Mouse (Mus musculus): ENCODE data around the gene Palm2. TPM values are rescaled to one million over a fixed set of nuclear protein-coding genes. Genes with fewer than 3 reads are reported as not detected.

Palm2 gene
- polyA plus RNA-seq, 1 experiment from 2014 or later, result 29.0 TPM

- no peak for ATAC-seq (replicated peaks; ENCODE audit: insufficient number of reproducible peaks, low FRiP score, low TSS enrichment)
- H3K4me3 ChIP-seq (ENCODE audit: low read depth, low read length), result no peak overlapping the region
Measured at GRCm38 (mm10) chr4:57678991-57679457, 245.0 kb downstream of the Palm2 start.

GRCm38 (mm10) chr4:57680186-57680585 is 246.1 kb downstream of the Palm2 start:
- H3K4me2 ChIP-seq, result no peak overlapping the region

More at GRCm38 (mm10) chr4:57678991-57679457, 245.0 kb downstream of the Palm2 start:
- no peak overlapping the region for H3K27ac ChIP-seq (ENCODE audit: low read depth, low read length)
- no peaks in the 10 kb centered on the region for H3K9me3 ChIP-seq (replicated peaks; ENCODE audit: control insufficient read depth, low read length)
- no peaks in the 10 kb centered on the region for H3K36me3 ChIP-seq (ENCODE audit: control insufficient read depth, insufficient read depth, low read length)
- 69% methylated on average over 9 of the region's 9 CpGs for WGBS (ENCODE audit: insufficient replicate concordance)
- no peaks in the 10 kb centered on the region for H3K27me3 ChIP-seq (ENCODE audit: control insufficient read depth, insufficient read depth, low read length)
- H3K4me1 ChIP-seq (ENCODE audit: control insufficient read depth, insufficient read depth, low read length), result peaks cover 46% of the 10 kb centered on the region
- no peak overlapping the region for H3K4me2 ChIP-seq
- no peak overlapping the region for H3K9ac ChIP-seq (ENCODE audit: low read depth, low read length)

GRCm38 (mm10) chr4:57681511-57681910 is 247.5 kb downstream of the Palm2 start:
- Histone ChIP-seq H3K4me2 (no peak overlapping the region), H3K9ac (ENCODE audit: low read depth, low read length) (no peak overlapping the region), H3K27ac (ENCODE audit: low read depth, low read length) (no peak overlapping the region), H3K36me3 (ENCODE audit: control insufficient read depth, insufficient read depth, low read length) (no peaks in the 10 kb centered on the region), H3K9me3 (replicated peaks; ENCODE audit: control insufficient read depth, low read length) (no peaks in the 10 kb centered on the region), H3K4me1 (ENCODE audit: control insufficient read depth, insufficient read depth, low read length) (peaks cover 37% of the 10 kb centered on the region), H3K27me3 (ENCODE audit: control insufficient read depth, insufficient read depth, low read length) (no peaks in the 10 kb centered on the region), H3K4me3 (ENCODE audit: low read depth, low read length) (no peak overlapping the region)
- whole genome bisulfite sequencing (ENCODE audit: insufficient replicate concordance), result 65% methylated on average over 12 of the region's 12 CpGs
- ATAC-seq (replicated peaks; ENCODE audit: insufficient number of reproducible peaks, low FRiP score, low TSS enrichment), result no peak

More at GRCm38 (mm10) chr4:57680186-57680585, 246.1 kb downstream of the Palm2 start:
- no peak for ATAC-seq (replicated peaks; ENCODE audit: insufficient number of reproducible peaks, low FRiP score, low TSS enrichment)
- Histone ChIP-seq H3K4me3 (ENCODE audit: low read depth, low read length) (no peak overlapping the region), H3K9me3 (replicated peaks; ENCODE audit: control insufficient read depth, low read length) (no peaks in the 10 kb centered on the region), H3K9ac (ENCODE audit: low read depth, low read length) (no peak overlapping the region), H3K27me3 (ENCODE audit: control insufficient read depth, insufficient read depth, low read length) (no peaks in the 10 kb centered on the region), H3K36me3 (ENCODE audit: control insufficient read depth, insufficient read depth, low read length) (no peaks in the 10 kb centered on the region), H3K4me1 (ENCODE audit: control insufficient read depth, insufficient read depth, low read length) (peaks cover 43% of the 10 kb centered on the region), H3K27ac (ENCODE audit: low read depth, low read length) (no peak overlapping the region)
- 82% methylated on average over 12 of the region's 12 CpGs for WGBS (ENCODE audit: insufficient replicate concordance)

- Histone ChIP-seq H3K27me3 (ENCODE audit: control insufficient read depth, insufficient read depth, low read length) (no peaks in the 10 kb centered on the region), H3K36me3 (ENCODE audit: control insufficient read depth, insufficient read depth, low read length) (no peaks in the 10 kb centered on the region), H3K4me3 (ENCODE audit: low read depth, low read length) (no peak overlapping the region), H3K27ac (ENCODE audit: low read depth, low read length) (no peak overlapping the region), H3K4me1 (ENCODE audit: control insufficient read depth, insufficient read depth, low read length) (peaks cover 37% of the 10 kb centered on the region), H3K4me2 (no peak overlapping the region), H3K9ac (ENCODE audit: low read depth, low read length) (no peak overlapping the region), H3K9me3 (replicated peaks; ENCODE audit: control insufficient read depth, low read length) (no peaks in the 10 kb centered on the region)
- WGBS (ENCODE audit: insufficient replicate concordance), result 91% methylated on average over 2 of the region's 2 CpGs
- no peak for ATAC-seq (replicated peaks; ENCODE audit: insufficient number of reproducible peaks, low FRiP score, low TSS enrichment)
Measured at GRCm38 (mm10) chr4:57682341-57682740, 248.3 kb downstream of the Palm2 start.

GRCm38 (mm10) chr4:57682944-57683343 is 248.9 kb downstream of the Palm2 start:
- Histone ChIP-seq H3K36me3 (ENCODE audit: control insufficient read depth, insufficient read depth, low read length) (no peaks in the 10 kb centered on the region), H3K27ac (ENCODE audit: low read depth, low read length) (no peak overlapping the region), H3K4me1 (ENCODE audit: control insufficient read depth, insufficient read depth, low read length) (peaks cover 37% of the 10 kb centered on the region), H3K9me3 (replicated peaks; ENCODE audit: control insufficient read depth, low read length) (no peaks in the 10 kb centered on the region), H3K9ac (ENCODE audit: low read depth, low read length) (no peak overlapping the region), H3K4me2 (no peak overlapping the region), H3K4me3 (ENCODE audit: low read depth, low read length) (no peak overlapping the region), H3K27me3 (ENCODE audit: control insufficient read depth, insufficient read depth, low read length) (no peaks in the 10 kb centered on the region)
- ATAC-seq (replicated peaks; ENCODE audit: insufficient number of reproducible peaks, low FRiP score, low TSS enrichment), result no peak
- WGBS (ENCODE audit: insufficient replicate concordance), result 74% methylated on average over 11 of the region's 11 CpGs

DNA sequence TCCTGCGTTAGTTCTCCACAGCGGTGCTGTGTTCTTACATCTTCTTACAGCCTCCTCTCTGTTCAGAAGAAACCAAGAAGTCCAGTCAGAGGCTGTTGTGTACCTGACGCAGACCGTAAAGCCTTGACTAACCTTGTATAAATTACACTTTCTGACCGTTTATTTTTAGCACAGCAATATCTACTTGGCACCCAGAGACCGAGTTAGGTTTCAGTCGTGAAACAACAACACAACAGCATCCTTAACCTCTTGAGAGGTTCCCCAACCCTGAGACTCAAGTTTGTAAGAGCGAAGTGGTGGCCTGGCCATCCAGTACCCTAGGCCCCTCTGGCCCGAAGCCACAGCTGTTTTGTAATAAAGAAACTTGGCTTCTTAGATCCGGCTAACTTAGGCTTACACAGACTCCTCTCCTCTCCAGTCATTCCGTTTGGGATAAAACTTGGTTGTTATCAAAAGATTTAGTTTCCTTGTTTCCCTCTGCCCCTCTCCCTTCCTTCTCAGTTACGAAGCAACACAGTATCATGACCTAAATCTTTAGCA is 250.7 kb downstream of the Palm2 start:
- H3K9me3 ChIP-seq (replicated peaks; ENCODE audit: control insufficient read depth, low read length), result no peaks in the 10 kb centered on the region
- 63% methylated on average over 12 of the region's 12 CpGs for WGBS (ENCODE audit: insufficient replicate concordance)

DNA sequence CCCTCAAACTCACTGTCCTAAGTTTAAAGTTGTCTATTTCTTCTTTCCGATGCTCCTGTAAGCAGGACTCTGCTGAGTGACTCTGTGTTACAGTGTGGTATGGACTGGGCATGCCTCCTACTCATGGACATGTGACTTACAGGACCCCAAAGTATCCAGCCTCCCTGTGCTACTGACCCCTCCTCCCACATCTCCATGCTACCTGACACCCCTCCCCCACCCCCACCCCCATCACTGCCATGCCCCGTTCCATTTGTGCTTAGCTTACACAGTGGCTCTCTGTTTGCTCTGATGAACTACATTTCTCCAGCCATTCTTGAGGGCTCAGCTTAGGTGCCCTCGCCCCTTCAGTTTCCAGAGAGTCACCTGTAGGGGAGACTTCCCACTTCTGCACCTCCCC is 252.7 kb downstream of the Palm2 start:
- Histone ChIP-seq H3K27ac (ENCODE audit: low read depth, low read length) (no peak overlapping the region), H3K4me3 (ENCODE audit: low read depth, low read length) (no peak overlapping the region), H3K4me1 (ENCODE audit: control insufficient read depth, insufficient read depth, low read length) (peaks cover 29% of the 10 kb centered on the region), H3K36me3 (ENCODE audit: control insufficient read depth, insufficient read depth, low read length) (peaks cover 12% of the 10 kb centered on the region), H3K4me2 (no peak overlapping the region), H3K9ac (ENCODE audit: low read depth, low read length) (no peak overlapping the region), H3K9me3 (replicated peaks; ENCODE audit: control insufficient read depth, low read length) (no peaks in the 10 kb centered on the region), H3K27me3 (ENCODE audit: control insufficient read depth, insufficient read depth, low read length) (no peaks in the 10 kb centered on the region)
- 52% methylated on average over 3 of the region's 3 CpGs for WGBS (ENCODE audit: insufficient replicate concordance)
- ATAC-seq (replicated peaks; ENCODE audit: insufficient number of reproducible peaks, low FRiP score, low TSS enrichment), result no peak

More for the DNA sequence above, 250.7 kb downstream of the Palm2 start:
- no peak for ATAC-seq (replicated peaks; ENCODE audit: insufficient number of reproducible peaks, low FRiP score, low TSS enrichment)
- no peaks in the 10 kb centered on the region for H3K27me3 ChIP-seq (ENCODE audit: control insufficient read depth, insufficient read depth, low read length)
- no peak overlapping the region for H3K27ac ChIP-seq (ENCODE audit: low read depth, low read length)
- H3K4me1 ChIP-seq (ENCODE audit: control insufficient read depth, insufficient read depth, low read length), result peaks cover 33% of the 10 kb centered on the region
- no peak overlapping the region for H3K4me2 ChIP-seq
- H3K36me3 ChIP-seq (ENCODE audit: control insufficient read depth, insufficient read depth, low read length), result peaks cover 4% of the 10 kb centered on the region; the same call in 1 of the 2 replicates
- no peak overlapping the region for H3K9ac ChIP-seq (ENCODE audit: low read depth, low read length)
- H3K4me3 ChIP-seq (ENCODE audit: low read depth, low read length), result no peak overlapping the region

DNA sequence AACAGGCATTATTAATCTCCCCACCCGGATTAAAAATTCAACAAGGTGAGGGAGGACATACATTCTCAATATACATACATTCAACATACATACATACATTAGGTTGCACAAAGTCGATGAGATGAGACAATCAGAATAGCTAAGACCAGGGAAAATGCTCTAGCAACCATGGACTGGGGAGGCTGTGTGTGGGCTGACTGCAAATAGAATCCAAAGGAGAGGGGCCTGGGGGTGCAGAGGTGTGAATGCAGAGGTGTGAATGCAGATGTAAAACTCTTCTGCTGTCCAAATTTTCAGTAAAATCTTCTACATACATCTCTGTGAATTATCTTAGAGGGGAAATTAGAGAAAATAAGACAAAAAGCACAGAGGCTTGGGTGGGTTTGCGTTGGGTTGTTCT is 253.5 kb downstream of the Palm2 start:
- Histone ChIP-seq H3K4me1 (ENCODE audit: control insufficient read depth, insufficient read depth, low read length) (peaks cover 22% of the 10 kb centered on the region), H3K36me3 (ENCODE audit: control insufficient read depth, insufficient read depth, low read length) (peaks cover 12% of the 10 kb centered on the region), H3K9ac (ENCODE audit: low read depth, low read length) (no peak overlapping the region), H3K9me3 (replicated peaks; ENCODE audit: control insufficient read depth, low read length) (no peaks in the 10 kb centered on the region), H3K4me3 (ENCODE audit: low read depth, low read length) (no peak overlapping the region), H3K27ac (ENCODE audit: low read depth, low read length) (no peak overlapping the region), H3K27me3 (ENCODE audit: control insufficient read depth, insufficient read depth, low read length) (no peaks in the 10 kb centered on the region), H3K4me2 (no peak overlapping the region)
- WGBS (ENCODE audit: insufficient replicate concordance), result 72% methylated on average over 3 of the region's 3 CpGs
- no peak for ATAC-seq (replicated peaks; ENCODE audit: insufficient number of reproducible peaks, low FRiP score, low TSS enrichment)

GRCm38 (mm10) chr4:57688131-57688530 is 254.1 kb downstream of the Palm2 start:
- no peaks in the 10 kb centered on the region for H3K9me3 ChIP-seq (replicated peaks; ENCODE audit: control insufficient read depth, low read length)
- H3K4me3 ChIP-seq (ENCODE audit: low read depth, low read length), result no peak overlapping the region
- 59% methylated on average over 9 of the region's 9 CpGs for WGBS (ENCODE audit: insufficient replicate concordance)
- no peak overlapping the region for H3K27ac ChIP-seq (ENCODE audit: low read depth, low read length)
- peaks cover 12% of the 10 kb centered on the region for H3K36me3 ChIP-seq (ENCODE audit: control insufficient read depth, insufficient read depth, low read length)
- H3K27me3 ChIP-seq (ENCODE audit: control insufficient read depth, insufficient read depth, low read length), result no peaks in the 10 kb centered on the region
- no peak overlapping the region for H3K4me2 ChIP-seq
- H3K9ac ChIP-seq (ENCODE audit: low read depth, low read length), result no peak overlapping the region
- H3K4me1 ChIP-seq (ENCODE audit: control insufficient read depth, insufficient read depth, low read length), result peaks cover 17% of the 10 kb centered on the region
- no peak for ATAC-seq (replicated peaks; ENCODE audit: insufficient number of reproducible peaks, low FRiP score, low TSS enrichment)
